Mouse (Mus musculus): ENCODE results near the gene Impdh1.

DNA sequence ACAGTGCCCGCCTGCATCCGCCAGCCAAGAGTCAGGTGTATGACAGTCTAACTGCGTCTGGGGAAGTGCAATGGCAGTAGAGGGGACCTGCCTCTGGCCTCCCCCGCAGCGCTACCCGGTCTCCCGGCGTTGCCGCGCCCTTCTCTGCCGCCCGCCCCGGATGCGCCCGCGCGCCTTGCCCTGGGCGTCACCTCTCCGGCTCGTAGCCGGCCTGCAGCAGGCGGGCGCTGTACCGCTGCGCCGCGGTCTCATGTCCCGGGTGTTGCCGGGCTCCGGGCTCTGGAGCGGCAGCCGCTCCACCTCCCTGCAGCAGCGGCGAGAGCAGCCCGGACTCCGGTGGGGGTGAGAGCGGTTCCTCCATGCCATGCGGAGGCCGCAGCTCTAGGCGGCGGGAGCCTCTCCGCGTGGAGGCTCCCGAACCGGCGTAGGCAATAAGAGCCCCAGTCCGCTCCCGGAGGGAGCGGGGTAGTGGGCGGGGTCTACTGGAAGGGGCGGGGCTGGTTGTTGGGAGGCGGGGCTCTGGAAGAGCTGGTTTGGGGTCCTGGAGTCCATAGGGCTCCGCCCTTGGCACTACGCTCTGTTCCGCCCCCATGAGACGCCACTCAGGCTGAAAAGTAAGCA lies at the start of gene Impdh1:
- TF ChIP-seq POLR2A (IDR thresholded peaks at IDR 0.05; ENCODE audit: low read depth, low read length) (no peak), CTCF (IDR thresholded peaks at IDR 0.05; ENCODE audit: extremely low read depth, insufficient read length, insufficient replicate concordance, low read depth, low read length) (no peak)

Data from small intestine, adult 2 months (tissue).